Mouse (Mus musculus) urinary bladder, postnatal 36 days (tissue): ENCODE measurements around the gene Rnase2b.
"Not testable (repeated sequence)": the region's sequence is repeated elsewhere in the genome, so short reads cannot be mapped to it uniquely, and the experiment has no call there.

Experiments used
- DNase-seq, 2 experiments: peaks; one replicate each; pipeline ENCODE4 v3.0.0; 2022; ENCODE audit warnings: low spot score in 2 of 2, mixed read lengths in 1 of 2

The Rnase2b gene

GRCm38 (mm10) chr14:51152249-51152870, 9.7 kb upstream of the Rnase2b start:
- no peak for DNase-seq

GRCm38 (mm10) chr14:51156056-51156735, 5.9 kb upstream of the Rnase2b start:
- DNase-seq = no peak

GRCm38 (mm10) chr14:51156736-51157068, 5.4 kb upstream of the Rnase2b start:
- no peak for DNase-seq

- DNase-seq = no peak
Observed at GRCm38 (mm10) chr14:51157072-51157471, 5.0 kb upstream of the Rnase2b start.

- DNase-seq = not testable (repeated sequence)
Observed at GRCm38 (mm10) chr14:51163323-51163722, 1.3 kb downstream of the Rnase2b start.

- no peak for DNase-seq
Observed at GRCm38 (mm10) chr14:51165435-51165834, 3.4 kb downstream of the Rnase2b start.

GRCm38 (mm10) chr14:51166068-51166467, 4.0 kb downstream of the Rnase2b start:
- DNase-seq = no peak

- DNase-seq = peak in 1 of 2 experiments; percentile 13
Observed at GRCm38 (mm10) chr14:51172095-51172865, 10.2 kb downstream of the Rnase2b start.

- not testable (repeated sequence) for DNase-seq
Observed at GRCm38 (mm10) chr14:51172947-51173346, 10.9 kb downstream of the Rnase2b start.

GRCm38 (mm10) chr14:51173843-51174242, 11.8 kb downstream of the Rnase2b start:
- no peak for DNase-seq

- not testable (repeated sequence) for DNase-seq
Observed at GRCm38 (mm10) chr14:51181051-51181450, 19.0 kb downstream of the Rnase2b start.

- no peak for DNase-seq
Observed at GRCm38 (mm10) chr14:51195681-51196080, 33.6 kb downstream of the Rnase2b start.

- no peak for DNase-seq
Observed at GRCm38 (mm10) chr14:51199098-51200023, 37.3 kb downstream of the Rnase2b start, which contains the start of gene Ang2. Gene Ang2, minus strand, starts transcription at chr14:51199148.

GRCm38 (mm10) chr14:51200054-51200453, 38.0 kb downstream of the Rnase2b start:
- DNase-seq = no peak

GRCm38 (mm10) chr14:51200466-51200865, 38.4 kb downstream of the Rnase2b start:
- no peak for DNase-seq

GRCm38 (mm10) chr14:51203115-51203514, 41.1 kb downstream of the Rnase2b start, which contains the start of gene Ear14:
Gene Ear14, plus strand, starts transcription at chr14:51203391.
- DNase-seq = no peak
